Mouse (Mus musculus) left cerebral cortex, postnatal 36 days (tissue): ENCODE measurements around the gene Gins1. TPM values are rescaled to one million over a fixed set of nuclear protein-coding genes. Genes with fewer than 3 reads are reported as not detected.

ENCODE experiments used
- DNase-seq, 2 experiments: peaks; one replicate each; pipeline ENCODE4 v3.0.0; 2021 to 2022; ENCODE audit warnings: low spot score in 2 of 2, mixed read lengths in 1 of 2
- intact Hi-C: fragments of 180-260 bp; cut with DNase I; formaldehyde crosslinking; loops from one replicate; pipeline ENCODE4 v1.15.1; 2025
- total RNA-seq, 2 experiments: library from RNA; stranded (reverse); gene quantifications; 2 replicates each; pipeline ENCODE4 v1.2.3; 2021

Gene Gins1
- 1 to 10 TPM; 1.3 to 2.2 TPM for total RNA-seq

DNA sequence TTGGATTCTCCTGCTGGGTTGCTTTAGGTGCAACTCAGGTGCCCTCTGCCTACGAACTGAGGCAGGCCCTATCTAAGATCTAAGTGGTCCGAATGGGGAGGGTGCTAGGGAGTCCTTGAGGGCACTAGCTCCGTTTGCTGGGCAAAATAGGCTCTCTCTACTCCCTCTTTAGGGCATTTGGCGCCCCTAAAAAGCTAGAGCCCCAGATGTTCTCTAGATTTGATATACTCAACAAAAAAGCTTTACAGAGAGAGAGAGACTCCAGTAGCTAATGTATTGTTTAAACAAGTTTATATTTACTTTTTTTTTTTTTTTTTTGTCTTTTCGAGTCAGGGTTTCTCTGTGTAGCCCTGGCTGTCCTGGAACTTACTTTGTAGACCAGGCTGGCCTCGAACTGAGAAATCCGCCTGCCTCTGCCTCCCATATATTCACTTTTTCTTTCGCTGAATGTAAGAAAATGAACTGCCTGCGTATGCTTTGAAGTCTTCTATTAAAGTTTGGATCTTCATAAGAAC is at the start of gene Gins1:
Gene Gins1, plus strand, starts transcription at position 465 of the 515 bp plus-strand sequence.
- no peak for DNase-seq
- intact Hi-C loops, result loop anchor here (5.0 to 10.0 kb wide), 3 partner anchors 58 to 300 kb away; partner anchors contain the start of gene Apmap

DNA sequence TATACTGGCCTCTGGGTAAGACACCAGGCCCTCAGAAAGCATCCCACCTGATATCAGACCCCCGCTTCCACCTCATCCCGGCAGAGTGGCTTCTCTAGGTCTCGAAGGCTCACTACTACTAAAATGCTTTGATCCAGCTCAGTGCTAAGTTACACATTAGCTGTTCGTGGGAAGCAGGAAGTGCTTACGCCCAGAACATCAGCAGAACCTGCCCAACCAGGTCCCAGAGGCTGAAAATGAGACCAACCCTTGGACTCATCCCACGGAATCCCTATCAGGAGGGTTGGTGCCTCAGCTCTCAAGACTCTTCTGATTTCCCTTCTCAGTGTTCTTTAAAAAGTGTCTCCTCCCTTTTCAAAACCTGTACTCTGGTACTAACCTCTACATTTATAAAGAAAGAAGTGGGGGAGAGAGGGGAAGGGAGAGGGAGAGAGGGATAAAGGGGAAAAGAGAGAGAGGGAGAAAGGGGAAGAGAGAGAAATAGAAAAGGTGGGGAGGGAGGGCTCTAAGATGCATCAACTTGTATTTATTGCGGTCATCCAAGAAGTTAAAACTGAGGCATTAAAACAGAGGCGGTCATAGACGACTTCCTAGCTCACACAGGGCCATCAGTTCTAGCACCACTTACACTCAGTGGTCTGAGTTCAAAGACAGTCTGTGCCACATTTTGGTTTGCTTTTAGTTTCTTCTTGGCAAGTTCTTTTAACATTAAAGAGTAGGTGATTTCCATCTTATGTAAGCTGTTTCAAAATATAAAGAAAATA is 46.3 kb upstream of the Gins1 start:
- intact Hi-C loops, result no loop called here
- no peak for DNase-seq

DNA sequence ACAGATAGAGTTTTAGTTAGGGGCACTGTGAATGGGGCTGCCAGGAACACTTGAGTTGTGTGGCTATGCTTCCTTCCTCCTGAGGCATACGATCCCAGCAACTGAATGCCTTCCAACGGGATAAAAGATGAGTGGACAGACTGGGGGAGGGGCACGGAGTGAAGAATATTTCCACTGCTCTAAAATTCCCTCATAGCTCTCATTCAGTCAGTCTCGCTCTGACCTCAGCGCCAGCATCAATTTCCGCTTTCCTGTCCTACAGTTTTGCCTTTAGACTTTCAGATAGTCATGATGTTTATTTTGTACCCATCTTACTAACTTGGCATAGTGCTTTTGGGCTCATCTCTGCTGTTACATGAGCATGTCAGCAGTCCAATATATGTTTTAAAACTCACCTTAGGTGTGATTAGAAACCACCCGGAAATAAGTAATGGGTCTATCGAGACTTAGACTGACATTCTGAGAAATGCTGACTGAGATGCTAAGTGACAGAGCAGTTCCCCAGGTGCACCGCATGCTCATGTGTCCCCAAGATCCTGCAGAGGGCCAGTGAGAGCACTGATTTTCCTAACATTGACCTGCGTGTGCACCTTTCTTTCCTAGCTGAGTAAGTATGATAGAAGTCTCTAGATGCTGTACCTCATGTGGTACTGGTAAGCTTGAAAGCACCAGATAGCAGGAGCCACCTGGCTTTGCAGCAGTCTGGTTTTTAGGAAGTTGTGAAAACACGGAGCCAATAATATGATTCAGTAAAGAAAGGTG is 45.3 kb upstream of the Gins1 start:
- intact Hi-C loops, result no loop called here
- DNase-seq, result no peak

DNA sequence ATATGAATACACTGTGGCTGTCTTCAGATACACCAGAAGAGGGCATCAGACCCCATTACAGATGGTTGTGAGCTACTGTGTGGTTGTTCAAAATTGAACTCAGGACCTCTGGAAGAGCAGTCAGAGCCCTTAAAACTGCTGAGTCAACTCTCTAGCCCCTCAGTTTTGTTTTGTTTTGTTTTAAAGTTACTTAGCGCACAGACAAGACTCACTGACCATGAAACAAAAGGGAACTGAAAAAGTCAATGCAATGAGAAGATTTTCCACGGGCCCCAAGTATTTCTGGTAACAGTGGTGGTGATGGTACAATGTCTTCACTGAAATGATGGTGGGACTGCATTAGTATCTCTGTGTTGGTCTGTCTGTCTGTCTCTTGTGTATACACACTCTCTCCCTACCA is 44.1 kb upstream of the Gins1 start:
- intact Hi-C loops, result no loop called here
- no peak for DNase-seq

DNA sequence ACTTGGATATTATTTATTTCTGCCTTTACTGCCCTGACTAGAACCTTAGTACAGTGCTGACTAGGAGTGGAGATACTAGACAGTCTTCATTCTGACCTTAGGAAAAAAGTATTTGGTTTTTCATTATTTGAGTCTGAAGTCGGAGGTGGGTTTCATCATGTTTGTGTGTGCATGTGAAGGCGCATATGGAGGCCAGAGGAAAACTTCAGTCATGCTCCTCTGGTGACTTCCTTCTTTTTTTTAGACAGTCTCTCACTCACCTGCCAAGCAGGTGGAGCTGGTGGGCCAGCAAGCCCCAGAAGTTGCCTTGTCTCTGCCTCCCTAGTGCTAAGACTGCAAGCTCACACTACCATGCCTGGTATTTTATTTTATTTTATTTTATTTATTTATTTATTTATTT is 38.2 kb upstream of the Gins1 start:
- intact Hi-C loops, result no loop called here

DNA sequence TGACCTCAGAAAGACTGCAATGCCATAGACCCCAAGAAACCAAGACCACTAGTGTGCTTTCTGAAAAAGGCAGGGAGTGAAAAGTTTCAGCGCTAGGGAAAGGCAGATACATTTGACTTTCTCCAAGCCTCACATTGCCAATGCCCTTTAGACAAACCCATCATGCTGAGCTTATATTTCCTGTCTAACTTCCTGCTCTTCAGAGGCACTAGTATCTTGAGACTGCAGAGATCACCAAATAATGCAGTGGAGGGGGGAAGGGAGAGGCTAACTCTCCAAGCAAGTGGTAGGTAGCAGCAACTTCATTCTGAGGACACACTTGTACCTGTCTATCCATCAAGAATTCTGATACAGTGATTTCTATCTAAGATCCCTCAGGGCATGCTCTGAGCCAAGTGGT is 35.8 kb upstream of the Gins1 start:
- intact Hi-C loops, result no loop called here
- no peak for DNase-seq

More for the DNA sequence above, 38.2 kb upstream of the Gins1 start:
- DNase-seq, result no peak

- intact Hi-C loops, result no loop called here
- no peak for DNase-seq
These were observed 30.7 kb upstream of the Gins1 start for GRCm38 (mm10) chr2:150874508-150874907.

GRCm38 (mm10) chr2:150875226-150875625 is 30.0 kb upstream of the Gins1 start:
- DNase-seq, result no peak
- intact Hi-C loops, result no loop called here

DNA sequence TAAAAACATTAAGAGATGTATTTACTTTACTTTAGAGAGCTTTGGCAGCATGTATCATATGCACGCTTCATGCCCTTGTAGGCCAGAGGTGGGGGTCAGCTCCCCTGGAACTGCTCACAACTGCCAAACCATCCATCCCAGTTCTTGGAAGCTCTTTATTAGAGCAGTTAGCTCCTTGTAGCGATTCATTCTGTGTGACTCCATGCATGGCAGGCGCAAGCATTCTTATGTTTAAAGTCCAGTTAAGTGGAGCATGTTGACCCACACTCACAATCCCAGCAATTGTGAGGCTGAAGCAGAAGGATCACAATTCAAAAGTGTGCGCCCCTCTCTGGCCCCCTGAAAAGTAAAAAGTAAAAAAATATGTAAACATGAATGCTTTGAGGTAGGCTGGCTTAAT is 27.6 kb upstream of the Gins1 start:
- intact Hi-C loops, result no loop called here
- DNase-seq, result no peak

GRCm38 (mm10) chr2:150884075-150884778 is 21.0 kb upstream of the Gins1 start:
- DNase-seq, result no peak
- intact Hi-C loops, result no loop called here

DNA sequence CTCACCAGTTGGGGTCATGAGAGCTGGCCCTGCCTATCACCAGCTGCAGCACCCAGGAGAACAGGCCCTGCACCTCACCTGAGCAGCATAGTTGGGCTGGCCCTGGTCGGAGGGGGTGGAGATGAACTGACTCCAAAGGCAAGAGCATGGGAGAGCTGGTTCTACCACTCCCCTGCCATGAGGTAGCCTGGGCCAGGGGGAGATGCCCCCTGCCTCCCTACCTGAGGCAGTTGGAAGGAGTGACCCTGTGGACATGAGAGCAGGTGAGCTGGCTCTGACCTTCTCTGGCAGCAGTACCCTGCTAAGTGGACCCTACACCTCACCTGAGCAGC is 20.5 kb upstream of the Gins1 start:
- intact Hi-C loops, result no loop called here

DNA sequence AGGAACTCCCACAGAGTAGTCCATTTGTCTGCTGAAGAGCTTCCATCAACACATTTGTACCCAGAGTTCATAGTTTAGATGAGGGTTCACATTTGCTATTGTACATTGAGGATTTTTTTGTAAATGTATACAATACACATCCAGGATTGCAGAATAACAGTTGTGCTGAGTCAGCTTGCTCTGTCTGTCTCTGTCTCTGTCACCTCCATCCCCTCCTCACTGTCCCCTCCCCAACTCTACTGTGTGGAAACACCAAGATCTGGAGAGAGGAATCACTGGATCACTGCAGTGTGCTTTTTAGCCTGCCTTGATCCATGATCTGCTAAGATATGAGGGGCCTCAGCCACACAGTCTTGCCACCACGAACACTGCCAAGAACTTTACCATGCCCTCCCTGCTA is 19.4 kb upstream of the Gins1 start:
- intact Hi-C loops, result no loop called here
- DNase-seq, result no peak

More for the DNA sequence above, 20.5 kb upstream of the Gins1 start:
- DNase-seq, result no peak

- intact Hi-C loops, result no loop called here
- DNase-seq, result no peak
These were observed 18.9 kb upstream of the Gins1 start for GRCm38 (mm10) chr2:150886315-150886714.

DNA sequence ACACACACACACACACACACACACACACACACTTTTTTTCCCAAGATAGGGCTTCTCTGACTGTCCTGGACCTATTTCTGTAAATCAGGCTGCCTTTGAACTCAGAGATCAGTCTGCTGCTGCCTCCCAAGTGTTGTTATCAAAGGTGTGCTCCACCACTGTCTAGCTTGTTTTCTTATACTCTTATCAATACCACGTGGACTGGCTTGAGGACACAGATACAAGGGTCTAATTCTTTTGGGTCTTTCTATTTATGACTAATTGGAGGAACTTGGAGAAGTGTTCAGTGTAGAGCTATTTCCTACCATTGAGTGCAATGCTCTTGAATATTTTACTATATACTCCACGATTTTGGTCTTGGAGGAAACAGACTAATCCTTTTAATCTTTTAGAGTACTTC is 17.8 kb upstream of the Gins1 start:
- DNase-seq, result no peak

DNA sequence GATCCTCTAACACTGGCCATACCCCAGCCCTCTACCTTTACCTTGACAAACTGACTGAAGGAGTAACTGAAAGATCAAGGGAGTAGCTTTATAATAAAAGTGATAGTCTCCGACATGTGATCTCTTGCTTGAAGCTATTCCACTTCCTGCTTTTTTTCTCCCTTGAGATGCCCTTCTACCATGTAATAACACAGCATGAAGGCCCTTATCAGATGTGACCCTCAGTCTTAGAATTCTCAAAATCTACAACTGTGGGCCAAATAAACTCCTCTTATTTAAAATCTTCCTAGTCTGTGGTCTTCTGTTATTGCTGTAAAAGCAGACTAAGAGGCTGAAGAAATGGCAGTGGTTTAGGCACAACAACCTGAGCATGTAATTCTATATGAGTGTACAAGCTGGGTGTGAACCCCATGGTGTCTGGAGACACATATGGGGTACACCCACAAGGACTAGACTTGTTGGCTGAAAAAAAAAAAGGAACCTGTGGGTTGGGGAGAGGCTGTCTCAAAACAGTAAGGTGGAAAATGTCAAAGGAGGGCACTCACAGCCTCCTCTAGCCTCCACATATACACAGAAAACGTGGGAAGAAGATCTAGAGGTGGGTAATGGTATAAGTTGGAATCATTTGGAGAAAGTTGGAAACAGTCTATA is 10.5 kb upstream of the Gins1 start:
- no peak for DNase-seq
- intact Hi-C loops, result no loop called here

More for the DNA sequence above, 17.8 kb upstream of the Gins1 start:
- intact Hi-C loops, result no loop called here

DNA sequence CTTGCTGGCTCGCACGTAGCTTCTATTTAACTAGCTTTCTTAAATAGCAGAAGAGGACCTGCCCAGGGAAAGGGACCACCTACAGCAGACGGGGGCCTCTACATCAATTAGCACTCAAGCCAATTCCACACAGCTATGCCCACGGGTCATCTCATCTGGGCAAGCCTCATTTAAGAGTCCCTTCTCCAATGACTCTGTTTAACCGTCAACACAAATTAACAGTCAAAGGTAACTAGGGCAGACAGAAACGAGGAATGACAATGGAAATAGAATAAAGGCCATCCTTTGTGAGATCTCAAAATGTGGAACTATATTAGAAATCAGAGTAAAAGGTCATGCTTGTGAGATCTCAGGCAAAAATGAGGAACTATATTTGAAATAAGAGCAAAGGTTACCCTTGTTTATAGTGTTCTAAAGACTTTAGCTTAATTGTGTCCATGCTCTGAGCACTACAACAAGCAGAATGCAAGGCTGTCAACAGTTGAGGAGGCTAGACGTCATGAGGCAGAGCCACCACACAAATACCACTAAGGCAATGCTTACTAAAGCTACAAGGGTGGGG is 9.4 kb upstream of the Gins1 start:
- intact Hi-C loops, result no loop called here

GRCm38 (mm10) chr2:150900341-150900740 is 4.9 kb upstream of the Gins1 start:
- no peak for DNase-seq
- intact Hi-C loops, result loop anchor here (5.0 to 10.0 kb wide), 3 partner anchors 53 to 296 kb away; partner anchors contain the start of gene Apmap

More for the DNA sequence above, 9.4 kb upstream of the Gins1 start:
- DNase-seq, result no peak

DNA sequence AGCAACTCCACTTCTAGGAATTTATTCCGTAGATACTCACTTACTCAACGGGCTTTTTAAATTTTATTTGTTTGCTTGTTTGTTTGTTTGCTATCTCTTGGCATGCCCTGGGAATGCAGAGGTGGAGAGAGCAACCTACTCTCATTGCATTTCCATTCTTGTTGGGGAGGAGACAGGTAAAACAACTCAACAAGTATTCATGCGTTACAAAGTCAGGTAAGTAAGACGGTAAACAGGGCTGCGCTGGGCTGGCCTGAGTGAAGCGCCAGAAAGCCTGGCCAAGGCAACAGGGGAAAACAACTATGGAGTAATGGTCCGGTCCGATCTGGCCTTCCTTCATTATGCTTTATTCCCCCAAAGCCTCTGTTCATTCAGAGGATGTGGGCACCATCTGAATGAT is 2.9 kb upstream of the Gins1 start:
- intact Hi-C loops, result loop anchor here (5.0 to 10.0 kb wide), 3 partner anchors 55 to 298 kb away; partner anchors contain the start of gene Apmap
- no peak for DNase-seq

DNA sequence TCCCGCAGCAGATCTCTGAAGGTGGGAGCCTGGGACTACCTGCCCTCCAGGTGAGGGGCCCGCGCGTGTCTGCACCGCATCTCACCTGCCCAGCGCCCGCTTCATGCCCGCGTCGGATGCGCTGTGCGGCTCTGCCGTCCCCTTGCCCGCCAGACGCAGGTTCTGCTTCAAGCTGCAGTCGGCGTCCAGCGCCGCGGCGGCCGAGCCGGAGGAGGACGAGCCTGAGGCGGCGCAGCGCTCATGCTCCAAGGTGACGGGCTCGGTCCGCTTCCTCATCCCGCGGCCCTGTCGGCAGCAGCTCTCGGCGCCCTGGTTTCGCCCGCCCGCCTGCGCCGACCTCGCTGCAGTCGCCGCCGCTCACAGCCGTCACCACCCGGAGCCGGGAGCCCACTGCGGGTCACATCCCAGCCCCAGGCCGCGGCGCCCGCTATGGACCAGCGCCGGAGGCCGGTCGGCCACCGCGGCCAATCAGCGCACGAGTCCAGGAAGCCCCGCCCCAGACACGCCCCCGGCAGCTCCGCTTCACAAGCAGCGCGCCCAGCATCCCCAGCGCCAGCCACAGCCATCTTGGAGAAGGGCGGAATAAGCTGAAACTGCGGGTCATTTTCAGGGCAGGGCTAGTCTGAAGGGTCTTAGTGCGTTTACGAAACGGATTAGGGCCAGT is 796 bp upstream of the Gins1 start, which contains the start of gene Abhd12:
Gene Abhd12, minus strand, starts transcription at position 470 of the 664 bp plus-strand sequence.
- intact Hi-C loops, result loop anchor here (5.0 to 10.0 kb wide), 3 partner anchors 57 to 300 kb away; partner anchors contain the start of gene Apmap
- DNase-seq, result peak; percentile 97 to 98
